Mouse (Mus musculus) liver, adult 2 months (tissue): Measurements from ENCODE around the gene Ttll8.

Experiments
- CTCF ChIP-seq: fragments of 200-500 bp; IDR thresholded peaks from 2 replicates; pipeline ENCODE4 v1.5.1; 2011; ENCODE audit warnings: low read depth, low read length, control low read depth
- POLR2A ChIP-seq: fragments of 200-500 bp; IDR thresholded peaks from 2 replicates; pipeline ENCODE4 v1.6.1; 2011; ENCODE audit warnings: low read length, control low read depth; ENCODE audit not compliant: insufficient read depth; ENCODE audit errors: extremely low read depth

GRCm38 (mm10) chr15:89000367-89000766 is 46.1 kb upstream of the Ttll8 start:
- no peak for TF ChIP-seq CTCF
- TF ChIP-seq POLR2A, result no peak
